Mouse (Mus musculus) intestine, embryonic 14.5 days (tissue): ENCODE measurements around the gene Dennd1a. TPM values are rescaled to one million over a fixed set of nuclear protein-coding genes. Genes with fewer than 3 reads are reported as not detected.

Source experiments
- ATAC-seq: fragments of 200-750 bp; cut with Nextera tagmentation; replicated peaks from 2 replicates; pipeline ENCODE4 v1.8.0; 2017; ENCODE audit warnings: low read depth, moderate number of reproducible peaks, moderate TSS enrichment, moderate library complexity; ENCODE audit not compliant: low FRiP score, low TSS enrichment
- DNase-seq: peaks from one replicate; pipeline ENCODE4 v3.0.0-alpha.2; 2018; ENCODE audit warnings: low spot score
- H3K27ac ChIP-seq: fragments of 300-500 bp; sonication (generic); 2 replicates; pipeline ENCODE4 v1.5.1; 2014; ENCODE audit warnings: low read depth, mild to moderate bottlenecking, control low read depth
- H3K27me3 ChIP-seq: fragments of 300-500 bp; sonication (generic); replicated peaks from 2 replicates; pipeline ENCODE4 v1.6.1; 2014; ENCODE audit warnings: low read length, control low read depth; ENCODE audit not compliant: control insufficient read depth, insufficient read depth
- H3K36me3 ChIP-seq: fragments of 300-500 bp; sonication (generic); 2 replicates; pipeline ENCODE4 v1.6.1; 2014; ENCODE audit warnings: low read length, control low read depth; ENCODE audit not compliant: control insufficient read depth, insufficient read depth
- H3K4me1 ChIP-seq: fragments of 300-500 bp; sonication (generic); replicated peaks from 2 replicates; pipeline ENCODE4 v1.6.1; 2014; ENCODE audit warnings: low read length, control low read depth, mixed read lengths; ENCODE audit not compliant: control insufficient read depth, insufficient read depth
- H3K4me2 ChIP-seq: fragments of 300-500 bp; sonication (generic); 2 replicates; pipeline ENCODE4 v1.6.1; 2014; ENCODE audit warnings: low read length
- H3K4me3 ChIP-seq: fragments of 300-500 bp; sonication (generic); 2 replicates; pipeline ENCODE4 v1.5.1; 2014; ENCODE audit warnings: low read depth, low read length, control low read depth, mixed read lengths
- H3K9ac ChIP-seq: fragments of 300-500 bp; sonication (generic); 2 replicates; pipeline ENCODE4 v1.6.1; 2014; ENCODE audit warnings: mild to moderate bottlenecking, low read length
- H3K9me3 ChIP-seq: fragments of 300-500 bp; sonication (generic); 2 replicates; pipeline ENCODE4 v1.6.1; 2016; ENCODE audit warnings: low read length, control low read depth; ENCODE audit not compliant: control insufficient read depth
- WGBS: fragments of 180-500 bp; shearing (Covaris S2); extraction: QIAGEN DNeasy Blood & Tissue Kit; methylation state at CpG from one replicate; pipeline ENCODE4 v1.1.7; 2014; 5-methylcytosine and 5-hydroxymethylcytosine counted together
- polyA plus RNA-seq: library from polyadenylated mRNA; unstranded; fragments of >200 nt; fragmentation: Nextera tagmentation; extraction: Ambion mirVana; gene quantifications from 2 replicates; pipeline ENCODE4 v1.2.1, GENCODE M21; 2014

Dennd1a gene
- polyA plus RNA-seq, 1 experiment from 2014 or later, result 11.6 TPM

DNA sequence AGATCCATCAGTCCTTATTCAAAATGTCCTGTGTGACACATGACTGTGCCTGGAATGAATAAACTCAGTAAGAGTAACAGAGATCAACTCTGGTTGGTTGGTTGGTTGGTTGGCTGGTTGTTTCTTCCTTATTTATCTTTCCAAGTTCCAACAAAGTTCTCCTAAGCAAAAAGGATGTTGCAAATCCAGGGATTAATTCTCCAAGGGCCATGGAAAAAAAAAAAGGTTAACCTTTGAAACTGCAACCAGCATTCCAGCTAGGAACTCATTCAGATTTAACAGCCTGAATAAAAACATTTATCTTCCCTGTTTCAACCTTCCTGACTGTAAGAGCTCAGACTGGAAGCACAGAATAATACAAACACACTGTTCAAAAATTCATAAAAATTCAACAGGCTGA lies 6.8 kb downstream of the Dennd1a start:
- no peak overlapping the region for H3K27ac ChIP-seq
- H3K4me1 ChIP-seq, result no peaks in the 10 kb centered on the region
- H3K4me3 ChIP-seq, result no peak overlapping the region
- H3K9me3 ChIP-seq, result no peaks in the 10 kb centered on the region
- H3K4me2 ChIP-seq, result no peak overlapping the region
- H3K36me3 ChIP-seq, result no peaks in the 10 kb centered on the region
- H3K27me3 ChIP-seq, result no peaks in the 10 kb centered on the region
- H3K9ac ChIP-seq, result no peak overlapping the region
- DNase-seq, result no peak
- no peak for ATAC-seq

DNA sequence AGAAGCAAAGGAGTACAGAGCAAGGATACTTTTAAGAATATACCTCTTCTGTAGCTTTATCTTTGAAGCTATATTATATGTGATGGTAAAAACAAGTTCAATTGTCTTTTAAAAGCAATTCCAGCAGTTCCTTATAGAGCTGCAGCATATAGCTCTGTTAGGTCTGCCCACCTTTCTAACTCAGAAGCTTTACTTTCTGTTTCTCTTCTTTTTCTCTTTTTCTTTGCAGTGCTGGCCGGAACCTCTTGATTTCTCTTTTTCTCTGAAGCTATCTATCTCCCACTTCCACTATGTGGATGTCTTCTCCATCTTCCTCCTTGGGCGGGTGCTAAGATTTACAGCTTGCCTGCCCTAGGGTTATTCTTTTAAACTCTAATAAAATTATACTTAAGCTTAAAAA lies 12.2 kb downstream of the Dennd1a start:
- H3K4me1 ChIP-seq, result no peaks in the 10 kb centered on the region
- WGBS, result 90% methylated on average over 2 of the region's 2 CpGs
- ATAC-seq (no peak), DNase-seq (no peak)
- no peak overlapping the region for H3K9ac ChIP-seq
- no peak overlapping the region for H3K4me3 ChIP-seq
- no peaks in the 10 kb centered on the region for H3K27me3 ChIP-seq
- no peak overlapping the region for H3K4me2 ChIP-seq
- H3K9me3 ChIP-seq, result no peaks in the 10 kb centered on the region
- no peak overlapping the region for H3K27ac ChIP-seq
- H3K36me3 ChIP-seq, result no peaks in the 10 kb centered on the region

DNA sequence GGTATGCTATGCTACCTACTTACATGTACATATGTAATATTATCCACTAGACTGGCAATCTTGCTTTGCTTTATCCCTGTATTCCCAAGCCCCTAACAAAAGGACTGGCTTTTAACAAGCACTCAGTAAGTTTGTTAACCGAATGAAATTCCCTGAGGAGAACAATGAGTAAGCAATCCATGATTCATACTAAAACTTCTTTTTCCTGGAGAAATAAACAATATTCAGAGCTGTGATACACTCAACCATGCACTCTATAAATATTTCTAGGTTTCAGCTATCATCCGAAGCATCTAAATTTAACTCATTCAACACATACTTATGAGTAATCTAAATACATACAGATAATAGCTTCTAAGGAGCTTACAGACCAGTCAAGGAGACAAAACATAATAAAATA lies 23.5 kb downstream of the Dennd1a start:
- DNase-seq, result no peak
- no peak for ATAC-seq

DNA sequence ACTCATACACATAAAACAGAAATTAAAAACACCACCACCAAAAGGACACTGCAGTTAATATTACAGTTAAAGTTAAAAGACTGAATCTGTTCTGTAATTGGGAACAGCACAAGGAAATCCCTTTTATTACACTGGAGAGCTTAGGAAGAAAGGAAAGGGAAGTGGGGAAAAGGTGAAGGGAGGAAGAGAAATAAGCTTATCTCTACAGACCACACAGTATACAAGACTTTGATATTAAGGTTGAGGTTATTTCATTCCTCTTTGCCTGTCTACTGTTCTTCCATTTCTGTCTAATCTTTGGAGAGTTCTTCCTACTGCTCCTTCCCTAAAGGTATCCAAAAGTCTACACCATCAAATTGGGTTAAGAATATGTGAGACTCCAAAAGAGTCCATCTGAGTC lies 28.1 kb downstream of the Dennd1a start:
- H3K4me3 ChIP-seq, result no peak overlapping the region
- no peaks in the 10 kb centered on the region for H3K4me1 ChIP-seq
- no peaks in the 10 kb centered on the region for H3K9me3 ChIP-seq
- no peak for DNase-seq
- H3K27me3 ChIP-seq, result no peaks in the 10 kb centered on the region
- H3K9ac ChIP-seq, result no peak overlapping the region
- ATAC-seq, result no peak
- H3K36me3 ChIP-seq, result no peaks in the 10 kb centered on the region
- no peak overlapping the region for H3K4me2 ChIP-seq
- H3K27ac ChIP-seq, result no peak overlapping the region

More for the DNA sequence above, 23.5 kb downstream of the Dennd1a start:
- no peaks in the 10 kb centered on the region for H3K4me1 ChIP-seq
- no peak overlapping the region for H3K27ac ChIP-seq
- no peak overlapping the region for H3K4me3 ChIP-seq
- H3K4me2 ChIP-seq, result no peak overlapping the region
- H3K9me3 ChIP-seq, result no peaks in the 10 kb centered on the region
- H3K36me3 ChIP-seq, result no peaks in the 10 kb centered on the region
- no peak overlapping the region for H3K9ac ChIP-seq
- WGBS, result 63% methylated on average over 2 of the region's 2 CpGs
- no peaks in the 10 kb centered on the region for H3K27me3 ChIP-seq

DNA sequence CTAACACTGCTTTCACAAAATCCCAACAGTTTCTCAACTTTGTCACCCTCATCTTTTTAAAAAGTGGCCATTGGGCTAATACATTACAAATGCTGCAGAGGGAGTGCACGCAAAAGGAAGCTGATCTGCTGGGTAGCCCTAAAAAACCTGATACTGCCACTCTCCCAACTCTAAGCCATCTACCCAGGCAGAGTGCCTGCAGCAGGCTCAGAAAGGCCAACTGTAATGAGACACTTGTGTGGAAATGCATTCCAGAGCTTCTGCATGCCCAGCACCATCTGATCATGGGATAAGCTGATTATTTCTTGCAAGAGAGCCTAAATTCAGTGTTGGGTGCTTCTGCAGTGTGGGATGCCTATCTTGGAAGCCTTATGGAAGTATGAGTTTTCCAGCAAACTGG lies 49.6 kb downstream of the Dennd1a start:
- 85% methylated on average over 1 of the region's 1 CpGs for WGBS
- Histone ChIP-seq H3K27me3 (no peaks in the 10 kb centered on the region), H3K27ac (no peak overlapping the region), H3K36me3 (no peaks in the 10 kb centered on the region), H3K4me2 (no peak overlapping the region), H3K4me1 (no peaks in the 10 kb centered on the region), H3K9ac (no peak overlapping the region), H3K9me3 (no peaks in the 10 kb centered on the region), H3K4me3 (no peak overlapping the region)
- DNase-seq, result no peak
- ATAC-seq, result no peak

DNA sequence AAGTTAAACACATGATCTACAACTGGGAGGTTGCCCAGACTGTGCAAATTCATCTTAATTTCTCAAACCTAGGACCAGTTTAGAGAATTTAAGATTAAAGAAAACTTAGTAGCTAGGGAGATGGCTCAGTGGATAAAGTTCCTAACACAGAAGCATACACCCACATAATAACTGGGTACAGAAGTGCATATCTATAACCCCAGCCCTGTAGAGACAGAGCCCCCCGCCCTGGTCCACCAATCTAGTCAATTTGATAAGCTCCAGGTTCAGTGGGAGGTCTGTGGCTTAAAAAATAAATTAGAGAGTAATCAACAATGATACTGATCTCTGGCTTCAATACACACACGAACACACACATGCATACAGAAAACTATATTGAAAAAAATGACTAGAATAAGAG lies 51.6 kb downstream of the Dennd1a start:
- no peaks in the 10 kb centered on the region for H3K9me3 ChIP-seq
- DNase-seq, result no peak
- ATAC-seq, result no peak
- WGBS, result 88% methylated on average over 2 of the region's 2 CpGs
- no peak overlapping the region for H3K27ac ChIP-seq
- no peak overlapping the region for H3K4me2 ChIP-seq
- no peaks in the 10 kb centered on the region for H3K36me3 ChIP-seq
- no peaks in the 10 kb centered on the region for H3K27me3 ChIP-seq
- H3K4me3 ChIP-seq, result no peak overlapping the region
- no peak overlapping the region for H3K9ac ChIP-seq
- H3K4me1 ChIP-seq, result no peaks in the 10 kb centered on the region

DNA sequence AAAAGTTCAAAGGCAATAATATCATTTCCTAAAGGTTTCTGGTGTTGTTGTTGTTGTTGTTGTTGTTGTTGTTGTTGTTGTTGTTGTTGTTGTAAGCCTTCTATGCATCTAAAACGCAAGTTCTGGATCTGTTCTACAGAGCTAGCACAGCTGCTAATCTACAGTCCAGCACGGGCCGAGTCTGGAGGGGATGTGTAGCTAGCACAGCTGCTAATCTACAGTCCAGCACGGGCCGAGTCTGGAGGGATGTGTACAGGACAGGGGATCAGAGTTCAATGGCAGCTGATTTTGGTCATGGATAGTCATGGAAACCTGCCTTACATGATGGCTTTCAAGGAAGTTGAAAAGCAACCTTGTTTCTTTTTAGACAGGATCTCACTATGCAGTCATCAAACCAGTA lies 57.3 kb downstream of the Dennd1a start:
- ATAC-seq, result no peak
- 91% methylated on average over 5 of the region's 5 CpGs for WGBS

DNA sequence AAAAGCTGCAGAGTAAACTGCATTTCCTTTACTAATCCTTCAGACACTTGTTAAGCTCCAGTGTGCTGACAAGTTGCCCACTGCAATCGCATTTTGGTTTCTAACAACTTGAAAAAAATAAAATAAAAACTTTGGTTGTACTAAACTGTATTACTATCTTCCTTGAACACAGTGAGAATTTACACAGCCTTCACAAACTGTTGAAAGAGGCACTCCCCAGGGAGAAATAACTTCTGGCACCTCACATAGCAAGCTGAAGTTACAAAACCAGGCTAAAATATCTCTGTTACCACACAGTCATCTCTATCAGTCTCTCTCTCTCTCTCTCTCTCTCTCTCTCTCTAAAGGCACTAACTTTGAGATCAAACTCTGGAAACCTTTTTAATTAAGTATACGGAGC lies 63.4 kb downstream of the Dennd1a start:
- H3K4me3 ChIP-seq, result no peak overlapping the region
- H3K9me3 ChIP-seq, result no peaks in the 10 kb centered on the region
- H3K27me3 ChIP-seq, result no peaks in the 10 kb centered on the region
- no peaks in the 10 kb centered on the region for H3K36me3 ChIP-seq
- H3K4me1 ChIP-seq, result no peaks in the 10 kb centered on the region
- H3K9ac ChIP-seq, result no peak overlapping the region
- H3K4me2 ChIP-seq, result no peak overlapping the region
- ATAC-seq (no peak), DNase-seq (no peak)
- WGBS, result 46% methylated on average over 2 of the region's 2 CpGs
- no peak overlapping the region for H3K27ac ChIP-seq

More for the DNA sequence above, 57.3 kb downstream of the Dennd1a start:
- H3K9ac ChIP-seq, result no peak overlapping the region
- H3K27me3 ChIP-seq, result no peaks in the 10 kb centered on the region
- H3K9me3 ChIP-seq, result no peaks in the 10 kb centered on the region
- no peak for DNase-seq
- H3K27ac ChIP-seq, result no peak overlapping the region
- no peaks in the 10 kb centered on the region for H3K36me3 ChIP-seq
- H3K4me1 ChIP-seq, result no peaks in the 10 kb centered on the region
- no peak overlapping the region for H3K4me2 ChIP-seq
- H3K4me3 ChIP-seq, result no peak overlapping the region

DNA sequence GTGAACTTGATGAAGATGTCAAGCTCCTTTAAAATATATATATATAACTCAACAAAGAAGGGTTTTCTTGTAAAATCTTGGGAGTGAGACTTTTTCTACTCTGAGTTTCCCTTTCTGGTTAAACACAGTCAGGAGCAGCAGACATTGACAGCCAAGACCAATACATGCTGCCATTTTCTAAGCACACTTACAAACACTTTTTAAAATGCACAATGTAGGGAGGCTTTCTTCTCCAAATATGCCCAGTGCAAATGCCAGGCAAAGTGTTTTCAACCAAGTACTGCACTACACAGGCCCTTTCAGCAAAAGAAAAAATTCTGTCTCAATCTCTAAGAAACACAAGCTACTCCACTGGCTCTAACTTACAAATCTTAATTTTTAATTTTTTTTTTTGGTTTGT lies 65.7 kb downstream of the Dennd1a start:
- Histone ChIP-seq H3K4me1 (no peaks in the 10 kb centered on the region), H3K4me3 (no peak overlapping the region), H3K4me2 (no peak overlapping the region), H3K27ac (no peak overlapping the region), H3K9ac (no peak overlapping the region), H3K9me3 (no peaks in the 10 kb centered on the region), H3K36me3 (no peaks in the 10 kb centered on the region), H3K27me3 (no peaks in the 10 kb centered on the region)
- no peak for ATAC-seq
- DNase-seq, result no peak
